Mouse (Mus musculus) embryo, embryonic 11.5 days (tissue): ENCODE measurements around the gene Cdh5.

Source experiments
- DNase-seq: peaks from one replicate; pipeline ENCODE4 v3.0.0-alpha.2; 2012; ENCODE audit warnings: low read depth, low spot score

Cdh5 gene

GRCm38 (mm10) chr8:104134521-104134920 is 33.1 kb downstream of the Cdh5 start:
- DNase-seq, result no peak

- no peak for DNase-seq
Measured at GRCm38 (mm10) chr8:104136277-104136676, 34.9 kb downstream of the Cdh5 start.

GRCm38 (mm10) chr8:104137636-104138035 is 36.2 kb downstream of the Cdh5 start:
- DNase-seq, result no peak

- no peak for DNase-seq
Measured at GRCm38 (mm10) chr8:104140611-104141010, 39.2 kb downstream of the Cdh5 start.

GRCm38 (mm10) chr8:104142415-104142814 is 41.0 kb downstream of the Cdh5 start:
- no peak for DNase-seq

- DNase-seq, result no peak
Measured at GRCm38 (mm10) chr8:104143379-104143778, 42.0 kb downstream of the Cdh5 start.

- DNase-seq, result no peak
Measured at GRCm38 (mm10) chr8:104144434-104145216, 43.2 kb downstream of the Cdh5 start.

GRCm38 (mm10) chr8:104145981-104146689 is 44.7 kb downstream of the Cdh5 start:
- peak; percentile 69 for DNase-seq

- no peak for DNase-seq
Measured at GRCm38 (mm10) chr8:104146717-104147494, 45.5 kb downstream of the Cdh5 start.

- DNase-seq, result no peak
Measured at GRCm38 (mm10) chr8:104147947-104148346, 46.5 kb downstream of the Cdh5 start.

- DNase-seq, result no peak
Measured at GRCm38 (mm10) chr8:104160731-104161130, 59.3 kb downstream of the Cdh5 start.

GRCm38 (mm10) chr8:104169461-104169860 is 68.0 kb downstream of the Cdh5 start:
- no peak for DNase-seq

GRCm38 (mm10) chr8:104170118-104171049 is 69.0 kb downstream of the Cdh5 start, which contains the start of gene Bean1:
Bean1 (plus strand) TSS chr8:104170442.
- DNase-seq, result peak; percentile 14

- DNase-seq, result no peak
Measured at GRCm38 (mm10) chr8:104171050-104171620, 69.7 kb downstream of the Cdh5 start.

GRCm38 (mm10) chr8:104172420-104172819 is 71.0 kb downstream of the Cdh5 start:
- DNase-seq, result no peak

GRCm38 (mm10) chr8:104175848-104176527 is 74.6 kb downstream of the Cdh5 start:
- DNase-seq, result no peak

GRCm38 (mm10) chr8:104177054-104177453 is 75.6 kb downstream of the Cdh5 start:
- DNase-seq, result no peak

GRCm38 (mm10) chr8:104184905-104185304 is 83.5 kb downstream of the Cdh5 start:
- no peak for DNase-seq

GRCm38 (mm10) chr8:104186827-104187226 is 85.4 kb downstream of the Cdh5 start:
- no peak for DNase-seq

- no peak for DNase-seq
Measured at GRCm38 (mm10) chr8:104187622-104188021, 86.2 kb downstream of the Cdh5 start.
